Mouse (Mus musculus): ENCODE measurements around the gene Zfand3. TPM values are rescaled to one million over a fixed set of nuclear protein-coding genes. Genes with fewer than 3 reads are reported as not detected.

Gene Zfand3
- polyA plus RNA-seq, 1 experiment from 2014 or later, result 55.1 TPM

DNA sequence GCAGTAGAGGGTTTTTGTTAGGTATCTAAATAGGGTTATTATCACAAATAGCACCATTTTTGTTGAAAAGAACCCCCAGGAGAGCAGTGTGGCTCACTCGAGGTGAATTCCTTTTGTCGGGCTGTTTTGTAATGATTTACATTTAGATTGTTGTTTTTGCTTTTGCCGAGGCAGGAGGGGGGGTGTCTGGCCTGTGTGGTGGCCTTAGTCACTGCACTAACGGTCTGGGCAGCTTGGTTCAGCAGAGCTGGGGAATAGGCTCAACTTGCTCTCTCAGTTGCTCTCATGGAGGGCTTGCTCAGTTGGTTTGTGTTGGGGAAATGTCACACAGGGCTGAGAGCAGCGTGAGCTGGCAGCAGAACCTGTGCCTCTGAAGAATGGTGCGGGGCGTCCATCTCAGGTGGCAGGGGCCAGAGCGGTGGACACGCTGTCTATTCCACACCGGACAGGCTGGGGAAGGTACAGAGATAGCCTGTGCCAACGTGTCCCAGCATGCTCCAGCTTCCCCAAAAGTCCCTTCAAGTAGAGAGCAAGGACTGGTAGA lies 186.6 kb downstream of the Zfand3 start:
- H3K27ac ChIP-seq (replicated peaks; ENCODE audit: low read depth, low read length), result no peak overlapping the region
- H3K27me3 ChIP-seq (ENCODE audit: control insufficient read depth, insufficient read depth, low read length), result no peaks in the 10 kb centered on the region
- no peak overlapping the region for H3K4me2 ChIP-seq (ENCODE audit: low read depth, severe bottlenecking)
- H3K4me1 ChIP-seq (ENCODE audit: control insufficient read depth, insufficient read depth, low read length), result peaks cover 27% of the 10 kb centered on the region
- H3K4me3 ChIP-seq (ENCODE audit: low read depth, low read length), result no peak overlapping the region
- WGBS, result 74% methylated on average over 11 of the region's 11 CpGs
- H3K36me3 ChIP-seq (ENCODE audit: control insufficient read depth, insufficient read depth, low read length), result no peaks in the 10 kb centered on the region
- DNase-seq (ENCODE audit: low spot score) (no peak), ATAC-seq (ENCODE audit: insufficient number of reproducible peaks, low FRiP score, low TSS enrichment, low read depth) (no peak)
- H3K9me3 ChIP-seq (ENCODE audit: control insufficient read depth, low read length), result no peaks in the 10 kb centered on the region
- no peak overlapping the region for H3K9ac ChIP-seq (ENCODE audit: low read length)

DNA sequence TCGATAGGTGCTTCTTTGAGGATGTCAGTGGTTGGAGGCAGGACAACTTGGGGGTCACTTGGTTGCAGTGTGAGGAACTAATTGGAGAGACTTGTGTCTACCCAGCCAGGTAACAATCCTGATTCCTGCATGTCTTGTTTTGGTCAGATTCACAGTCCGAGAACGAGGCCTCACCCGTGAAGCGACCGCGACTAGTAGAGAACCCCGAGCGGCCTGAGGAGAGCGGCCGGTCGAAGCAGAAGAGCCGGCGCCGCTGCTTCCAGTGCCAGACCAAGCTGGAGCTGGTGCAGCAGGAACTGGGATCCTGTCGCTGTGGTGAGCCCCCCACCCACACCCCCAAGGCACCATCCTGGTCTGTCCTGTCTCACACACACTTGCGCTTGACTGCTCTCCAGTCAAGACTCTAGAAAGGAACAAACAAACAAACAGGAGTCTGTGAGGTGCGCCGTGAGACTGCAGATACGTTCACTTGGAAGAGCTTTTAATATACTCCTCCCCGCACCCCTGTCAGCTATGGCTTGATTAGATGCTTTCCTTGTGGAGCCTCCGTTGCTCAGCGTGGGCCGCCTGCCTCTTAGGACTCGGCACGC lies 188.0 kb downstream of the Zfand3 start:
- no peak overlapping the region for H3K27ac ChIP-seq (replicated peaks; ENCODE audit: low read depth, low read length)
- ATAC-seq (ENCODE audit: insufficient number of reproducible peaks, low FRiP score, low TSS enrichment, low read depth) (no peak), DNase-seq (ENCODE audit: low spot score) (no peak)
- H3K9me3 ChIP-seq (ENCODE audit: control insufficient read depth, low read length), result no peaks in the 10 kb centered on the region
- H3K4me1 ChIP-seq (ENCODE audit: control insufficient read depth, insufficient read depth, low read length), result peaks cover 31% of the 10 kb centered on the region
- H3K27me3 ChIP-seq (ENCODE audit: control insufficient read depth, insufficient read depth, low read length), result no peaks in the 10 kb centered on the region
- H3K4me3 ChIP-seq (ENCODE audit: low read depth, low read length), result no peak overlapping the region
- H3K36me3 ChIP-seq (ENCODE audit: control insufficient read depth, insufficient read depth, low read length), result no peaks in the 10 kb centered on the region
- 91% methylated on average over 26 of the region's 26 CpGs for WGBS
- H3K4me2 ChIP-seq (ENCODE audit: low read depth, severe bottlenecking), result no peak overlapping the region
- no peak overlapping the region for H3K9ac ChIP-seq (ENCODE audit: low read length)

DNA sequence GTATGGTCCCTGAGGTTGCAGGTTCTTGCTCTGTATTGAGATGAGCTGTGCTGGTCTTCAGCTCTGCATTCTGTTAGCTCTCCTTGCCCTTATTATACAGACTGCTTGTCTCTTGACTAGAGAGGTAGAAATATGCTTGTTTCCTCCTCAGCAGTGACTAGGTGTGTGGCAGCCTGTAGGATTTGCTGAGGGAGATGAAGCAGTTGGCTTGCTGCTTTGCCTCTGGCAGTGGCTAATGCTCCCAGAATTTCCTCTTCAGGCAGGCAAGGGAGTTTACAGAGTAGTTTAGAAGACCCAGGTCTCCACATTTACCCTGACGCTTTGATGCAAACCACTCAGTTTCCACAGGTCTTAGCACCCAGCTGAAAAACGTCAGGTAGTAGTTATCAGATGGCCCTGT lies 189.1 kb downstream of the Zfand3 start:
- H3K27me3 ChIP-seq (ENCODE audit: control insufficient read depth, insufficient read depth, low read length), result no peaks in the 10 kb centered on the region
- H3K4me2 ChIP-seq (ENCODE audit: low read depth, severe bottlenecking), result no peak overlapping the region
- H3K9me3 ChIP-seq (ENCODE audit: control insufficient read depth, low read length), result no peaks in the 10 kb centered on the region
- no peaks in the 10 kb centered on the region for H3K36me3 ChIP-seq (ENCODE audit: control insufficient read depth, insufficient read depth, low read length)
- DNase-seq (ENCODE audit: low spot score) (no peak), ATAC-seq (ENCODE audit: insufficient number of reproducible peaks, low FRiP score, low TSS enrichment, low read depth) (no peak)
- H3K4me3 ChIP-seq (ENCODE audit: low read depth, low read length), result no peak overlapping the region
- WGBS, result 52% methylated on average over 2 of the region's 2 CpGs
- no peak overlapping the region for H3K27ac ChIP-seq (replicated peaks; ENCODE audit: low read depth, low read length)
- H3K4me1 ChIP-seq (ENCODE audit: control insufficient read depth, insufficient read depth, low read length), result peaks cover 31% of the 10 kb centered on the region
- no peak overlapping the region for H3K9ac ChIP-seq (ENCODE audit: low read length)

DNA sequence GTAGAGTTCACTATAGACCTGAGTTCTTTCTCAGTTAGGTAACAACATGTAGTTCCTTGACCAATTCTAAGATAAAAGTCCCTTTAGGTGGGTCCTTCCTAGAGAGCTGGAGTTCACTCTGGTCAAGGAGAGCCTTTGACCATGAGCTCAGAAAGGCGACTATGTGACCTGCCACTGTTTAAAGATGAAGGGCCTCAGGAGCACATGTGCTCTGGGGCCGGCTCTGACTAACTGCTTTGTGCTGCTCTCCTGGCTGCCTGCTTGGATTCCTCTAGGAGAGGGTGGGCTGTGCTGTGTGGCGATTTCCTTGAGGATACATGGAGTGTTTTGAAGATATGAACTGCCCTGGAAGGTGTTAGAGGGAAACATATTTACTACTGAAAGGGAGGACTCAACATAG lies 189.6 kb downstream of the Zfand3 start:
- ATAC-seq (ENCODE audit: insufficient number of reproducible peaks, low FRiP score, low TSS enrichment, low read depth) (no peak), DNase-seq (ENCODE audit: low spot score) (no peak)
- no peaks in the 10 kb centered on the region for H3K36me3 ChIP-seq (ENCODE audit: control insufficient read depth, insufficient read depth, low read length)
- H3K27me3 ChIP-seq (ENCODE audit: control insufficient read depth, insufficient read depth, low read length), result no peaks in the 10 kb centered on the region
- 49% methylated on average over 3 of the region's 3 CpGs for WGBS
- peaks cover 31% of the 10 kb centered on the region for H3K4me1 ChIP-seq (ENCODE audit: control insufficient read depth, insufficient read depth, low read length)
- no peak overlapping the region for H3K9ac ChIP-seq (ENCODE audit: low read length)
- no peaks in the 10 kb centered on the region for H3K9me3 ChIP-seq (ENCODE audit: control insufficient read depth, low read length)
- no peak overlapping the region for H3K4me3 ChIP-seq (ENCODE audit: low read depth, low read length)
- no peak overlapping the region for H3K27ac ChIP-seq (replicated peaks; ENCODE audit: low read depth, low read length)
- H3K4me2 ChIP-seq (ENCODE audit: low read depth, severe bottlenecking), result no peak overlapping the region

DNA sequence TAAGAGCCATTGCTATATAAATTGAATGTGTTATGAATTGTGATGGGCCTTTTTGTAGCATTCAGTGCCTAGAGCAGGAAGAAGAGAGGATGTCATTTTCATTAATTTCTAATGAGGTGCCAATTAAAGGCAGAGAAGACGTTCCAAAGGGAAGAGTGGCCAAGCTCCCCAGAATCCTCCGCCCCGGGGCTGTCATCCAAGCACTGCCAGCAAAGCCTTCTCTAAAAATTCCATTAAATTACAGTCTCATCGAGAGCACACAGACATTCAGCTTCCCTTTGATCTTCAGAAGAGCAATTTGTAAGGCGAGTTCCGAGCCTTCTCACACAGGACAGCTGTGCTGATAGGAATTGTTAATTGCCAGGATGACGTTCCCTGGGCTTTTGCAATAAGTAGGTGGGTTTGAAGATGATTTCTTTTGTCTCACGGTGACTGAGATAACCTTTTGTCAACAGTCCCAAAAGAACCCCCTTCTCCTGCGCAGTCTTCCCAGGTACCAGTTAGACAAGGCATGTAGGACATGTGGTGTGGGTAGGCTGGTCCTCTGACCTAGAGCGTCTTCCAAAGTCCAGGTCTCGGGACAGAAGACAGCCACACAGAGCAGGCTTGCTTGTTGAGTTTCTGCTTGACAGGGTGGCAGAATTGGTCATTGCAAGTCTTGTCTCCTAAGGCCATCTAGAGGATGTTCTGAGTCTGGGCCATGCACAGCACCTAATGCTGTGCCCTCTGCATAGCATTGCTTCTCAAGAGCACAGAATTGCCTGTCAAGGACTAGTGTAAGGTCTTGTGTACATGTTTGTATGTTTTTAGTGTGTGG lies 190.3 kb downstream of the Zfand3 start:
- no peak for DNase-seq (ENCODE audit: low spot score)

DNA sequence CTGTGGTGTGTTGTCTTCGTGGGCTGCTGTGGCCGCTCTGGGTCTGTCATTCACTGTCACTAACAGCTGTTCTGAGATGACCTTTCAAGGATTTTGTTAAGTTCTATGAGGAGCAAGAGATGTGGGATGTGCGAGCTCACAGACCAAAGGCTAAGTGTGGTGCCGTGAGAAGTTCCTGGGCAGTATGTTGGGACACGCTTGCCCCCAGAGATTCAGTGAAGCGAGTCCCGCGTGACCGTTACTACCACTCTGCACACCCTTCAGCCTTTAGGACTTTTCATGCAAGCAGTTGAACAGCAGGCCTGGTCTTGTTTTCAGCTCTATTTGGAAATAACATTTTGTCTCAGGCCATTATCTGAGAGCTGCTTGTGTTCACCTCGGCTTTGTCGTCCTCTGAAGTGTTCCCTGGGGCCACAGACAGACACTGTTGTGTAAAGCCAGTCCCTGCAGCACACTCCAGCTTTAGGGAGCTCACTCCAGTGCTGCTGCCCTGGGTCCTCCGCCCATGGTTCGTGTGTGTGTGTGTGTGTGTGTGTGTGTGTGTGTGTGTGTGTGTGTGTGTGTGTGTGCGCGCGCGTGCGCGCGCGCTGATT lies 191.2 kb downstream of the Zfand3 start:
- no peak overlapping the region for H3K9ac ChIP-seq (ENCODE audit: low read length)
- H3K36me3 ChIP-seq (ENCODE audit: control insufficient read depth, insufficient read depth, low read length), result peaks cover 2% of the 10 kb centered on the region; the same call in 1 of the 2 replicates
- no peak for DNase-seq (ENCODE audit: low spot score)
- H3K9me3 ChIP-seq (ENCODE audit: control insufficient read depth, low read length), result no peaks in the 10 kb centered on the region
- no peak overlapping the region for H3K4me3 ChIP-seq (ENCODE audit: low read depth, low read length)
- H3K27ac ChIP-seq (replicated peaks; ENCODE audit: low read depth, low read length), result no peak overlapping the region
- no peak overlapping the region for H3K4me2 ChIP-seq (ENCODE audit: low read depth, severe bottlenecking)
- 86% methylated on average over 13 of the region's 21 CpGs for WGBS
- no peaks in the 10 kb centered on the region for H3K27me3 ChIP-seq (ENCODE audit: control insufficient read depth, insufficient read depth, low read length)
- peaks cover 36% of the 10 kb centered on the region for H3K4me1 ChIP-seq (ENCODE audit: control insufficient read depth, insufficient read depth, low read length)
- no peak for ATAC-seq (ENCODE audit: insufficient number of reproducible peaks, low FRiP score, low TSS enrichment, low read depth)

More for the DNA sequence above, 190.3 kb downstream of the Zfand3 start:
- Histone ChIP-seq H3K4me2 (ENCODE audit: low read depth, severe bottlenecking) (no peak overlapping the region), H3K27me3 (ENCODE audit: control insufficient read depth, insufficient read depth, low read length) (no peaks in the 10 kb centered on the region), H3K4me3 (ENCODE audit: low read depth, low read length) (no peak overlapping the region), H3K36me3 (ENCODE audit: control insufficient read depth, insufficient read depth, low read length) (no peaks in the 10 kb centered on the region), H3K27ac (replicated peaks; ENCODE audit: low read depth, low read length) (no peak overlapping the region), H3K9me3 (ENCODE audit: control insufficient read depth, low read length) (no peaks in the 10 kb centered on the region), H3K9ac (ENCODE audit: low read length) (no peak overlapping the region), H3K4me1 (ENCODE audit: control insufficient read depth, insufficient read depth, low read length) (peaks cover 32% of the 10 kb centered on the region)
- ATAC-seq (ENCODE audit: insufficient number of reproducible peaks, low FRiP score, low TSS enrichment, low read depth), result no peak
- WGBS, result 56% methylated on average over 11 of the region's 11 CpGs

DNA sequence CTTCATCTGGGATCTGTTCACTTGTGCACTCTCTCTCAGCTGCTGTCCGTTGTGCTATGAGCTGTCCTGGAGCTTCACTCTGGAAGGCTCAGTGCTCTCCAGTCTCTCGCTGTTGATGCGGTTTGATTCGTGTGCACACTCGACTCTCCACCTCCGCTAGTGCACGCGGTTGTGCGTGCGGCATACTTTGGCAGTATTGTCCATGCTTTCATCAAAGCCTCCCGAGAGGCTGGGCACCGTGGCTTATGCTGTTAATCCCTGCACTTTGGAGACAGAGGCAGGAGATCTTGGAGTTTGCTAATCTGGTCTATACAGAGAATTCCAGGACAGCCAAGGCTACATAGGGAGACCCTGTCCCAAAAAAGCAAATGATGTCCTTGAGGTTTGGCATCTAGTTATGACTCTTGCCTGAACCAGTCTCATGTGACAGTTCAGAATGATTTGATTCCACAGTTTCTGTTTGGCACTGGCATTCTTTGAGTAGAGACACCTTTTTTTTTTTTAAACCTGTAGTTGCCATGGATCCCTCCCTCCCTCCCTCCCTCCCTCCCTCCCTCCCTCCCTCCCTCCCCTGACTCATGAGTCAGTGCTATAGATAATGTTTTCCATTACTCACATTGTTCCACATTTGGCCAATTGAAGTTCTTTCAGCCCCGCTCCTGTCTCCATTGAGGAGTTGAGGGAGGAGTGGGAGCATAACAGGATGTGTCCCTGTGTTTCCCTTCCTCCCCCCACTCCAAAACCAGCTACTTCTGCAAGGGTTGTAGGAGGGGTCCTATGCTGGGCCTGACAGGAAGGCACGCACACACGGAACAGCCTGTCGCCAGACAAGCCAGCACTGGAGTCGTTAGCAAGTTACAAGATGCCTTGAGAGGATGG lies 192.1 kb downstream of the Zfand3 start:
- Histone ChIP-seq H3K4me3 (ENCODE audit: low read depth, low read length) (no peak overlapping the region), H3K9me3 (ENCODE audit: control insufficient read depth, low read length) (no peaks in the 10 kb centered on the region), H3K27me3 (ENCODE audit: control insufficient read depth, insufficient read depth, low read length) (no peaks in the 10 kb centered on the region), H3K27ac (replicated peaks; ENCODE audit: low read depth, low read length) (no peak overlapping the region), H3K9ac (ENCODE audit: low read length) (no peak overlapping the region), H3K4me1 (ENCODE audit: control insufficient read depth, insufficient read depth, low read length) (peaks cover 33% of the 10 kb centered on the region), H3K4me2 (ENCODE audit: low read depth, severe bottlenecking) (no peak overlapping the region), H3K36me3 (ENCODE audit: control insufficient read depth, insufficient read depth, low read length) (peaks cover 2% of the 10 kb centered on the region; the same call in 1 of the 2 replicates)
- no peak for DNase-seq (ENCODE audit: low spot score)
- 78% methylated on average over 17 of the region's 17 CpGs for WGBS
- no peak for ATAC-seq (ENCODE audit: insufficient number of reproducible peaks, low FRiP score, low TSS enrichment, low read depth)
